Mouse (Mus musculus) forebrain, embryonic 11.5 days (tissue): Measurements from ENCODE around the gene Gm6370. TPM values are rescaled to one million over a fixed set of nuclear protein-coding genes. Genes with fewer than 3 reads are reported as not detected.
A peak's percentile ranks its signal among the peaks of the same experiment; 100 is the strongest.
"Not testable (repeated sequence)": the region's sequence is repeated elsewhere in the genome, so short reads cannot be mapped to it uniquely, and the experiment has no call there.

ENCODE experiments used
- ATAC-seq: fragments of 200-750 bp; cut with Nextera tagmentation; replicated peaks from 2 replicates; pipeline ENCODE4 v1.8.0; 2017; ENCODE audit warnings: moderate TSS enrichment; ENCODE audit not compliant: low FRiP score
- DNase-seq: peaks from one replicate; pipeline ENCODE4 v3.0.0-alpha.2; 2017; ENCODE audit warnings: low spot score
- H3K27ac ChIP-seq: fragments of 300-500 bp; sonication (generic); 2 replicates; pipeline ENCODE4 v1.5.1; 2014; ENCODE audit warnings: low read depth, low read length
- H3K27me3 ChIP-seq: fragments of 300-500 bp; sonication (generic); 2 replicates; pipeline ENCODE4 v1.6.1; 2014; ENCODE audit warnings: mild to moderate bottlenecking, low read length, mixed read lengths; ENCODE audit not compliant: control insufficient read depth, insufficient read depth
- H3K36me3 ChIP-seq: fragments of 300-500 bp; sonication (generic); 2 replicates; pipeline ENCODE4 v1.6.1; 2014; ENCODE audit warnings: mild to moderate bottlenecking, low read length, moderate library complexity, mixed read lengths; ENCODE audit not compliant: control insufficient read depth, insufficient read depth
- H3K4me1 ChIP-seq: fragments of 300-500 bp; sonication (generic); replicated peaks from 2 replicates; pipeline ENCODE4 v1.6.1; 2014; ENCODE audit warnings: low read length, mixed read lengths; ENCODE audit not compliant: control insufficient read depth, insufficient read depth
- H3K4me2 ChIP-seq: fragments of 300-500 bp; sonication (generic); 2 replicates; pipeline ENCODE4 v1.6.1; 2014; ENCODE audit warnings: low read depth, mild to moderate bottlenecking, low read length, moderate library complexity, mixed read lengths; ENCODE audit not compliant: severe bottlenecking
- H3K4me3 ChIP-seq: fragments of 300-500 bp; sonication (generic); 2 replicates; pipeline ENCODE4 v1.5.1; 2014; ENCODE audit warnings: low read depth, low read length
- H3K9ac ChIP-seq: fragments of 300-500 bp; sonication (generic); 2 replicates; pipeline ENCODE4 v1.6.1; 2014; ENCODE audit warnings: low read length
- H3K9me3 ChIP-seq: fragments of 300-500 bp; sonication (generic); 2 replicates; pipeline ENCODE4 v1.6.1; 2016; ENCODE audit warnings: low read length, mixed read lengths; ENCODE audit not compliant: control insufficient read depth
- WGBS: fragments of 180-500 bp; shearing (Covaris S2); extraction: QIAGEN DNeasy Blood & Tissue Kit; methylation state at CpG from one replicate; pipeline ENCODE4 v1.1.7; 2014; 5-methylcytosine and 5-hydroxymethylcytosine counted together
- polyA plus RNA-seq: library from polyadenylated mRNA; unstranded; fragments of >200 nt; fragmentation: Nextera tagmentation; extraction: Ambion mirVana; gene quantifications from 2 replicates; pipeline ENCODE4 v1.2.1, GENCODE M21; 2014

The Gm6370 gene
- polyA plus RNA-seq, 1 experiment from 2014 or later = not detected

DNA sequence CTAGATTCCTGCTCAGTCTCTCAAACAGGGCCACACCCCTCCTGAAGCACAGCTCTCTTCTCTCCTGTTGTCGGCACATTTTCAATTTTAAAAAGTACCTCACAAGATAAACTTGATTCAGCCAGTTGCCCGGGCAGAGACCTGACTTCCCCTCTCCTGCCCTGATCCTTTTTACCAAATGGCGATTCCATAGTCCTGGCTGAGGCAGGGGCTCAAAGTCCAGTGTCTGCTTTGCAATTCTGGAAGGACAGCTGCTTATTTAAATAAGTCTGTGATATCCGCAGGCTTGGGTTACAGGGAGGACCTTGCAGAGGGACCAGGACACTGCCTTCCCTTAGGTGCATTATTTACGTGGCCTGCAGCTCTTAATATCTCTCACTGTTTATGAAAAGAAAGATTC, 19.9 kb upstream of the Gm6370 start:
- ATAC-seq (no peak), DNase-seq (no peak)
- no peak overlapping the region for H3K4me2 ChIP-seq
- WGBS = 91% methylated on average over 5 of the region's 5 CpGs
- H3K27ac ChIP-seq = no peak overlapping the region
- no peaks in the 10 kb centered on the region for H3K27me3 ChIP-seq
- H3K4me3 ChIP-seq = no peak overlapping the region
- H3K9ac ChIP-seq = no peak overlapping the region
- no peaks in the 10 kb centered on the region for H3K36me3 ChIP-seq
- H3K9me3 ChIP-seq = no peaks in the 10 kb centered on the region
- no peaks in the 10 kb centered on the region for H3K4me1 ChIP-seq

GRCm38 (mm10) chr5:146471821-146472220, 19.3 kb upstream of the Gm6370 start:
- 92% methylated on average over 12 of the region's 12 CpGs for WGBS
- Histone ChIP-seq H3K9me3 (no peaks in the 10 kb centered on the region), H3K27me3 (no peaks in the 10 kb centered on the region), H3K4me2 (no peak overlapping the region), H3K36me3 (no peaks in the 10 kb centered on the region), H3K4me3 (no peak overlapping the region), H3K9ac (no peak overlapping the region), H3K27ac (no peak overlapping the region), H3K4me1 (no peaks in the 10 kb centered on the region)
- ATAC-seq (no peak), DNase-seq (no peak)

DNA sequence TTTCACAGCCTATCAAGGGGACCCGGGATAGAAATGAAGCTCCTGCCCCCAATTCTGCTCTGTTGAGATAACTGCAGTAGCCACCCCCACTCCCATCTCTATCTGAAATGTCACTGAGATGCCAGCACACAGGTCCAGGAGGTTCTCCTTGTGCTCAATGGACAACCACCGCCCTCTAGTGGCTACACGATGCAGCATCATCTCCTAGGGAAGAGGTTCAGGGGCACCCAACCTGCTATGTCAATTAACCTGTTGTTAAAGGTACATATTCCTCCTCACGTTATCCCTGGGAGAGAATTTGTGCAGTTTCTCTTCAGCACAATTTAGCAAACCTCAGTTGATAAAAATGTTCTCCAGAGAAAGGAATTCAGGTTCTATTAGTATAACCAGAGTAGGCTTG, 11.6 kb upstream of the Gm6370 start:
- not testable (repeated sequence) for H3K4me2 ChIP-seq, H3K9me3 ChIP-seq, H3K27ac ChIP-seq, H3K27me3 ChIP-seq, H3K36me3 ChIP-seq, H3K4me3 ChIP-seq, ATAC-seq, H3K4me1 ChIP-seq, H3K9ac ChIP-seq
- DNase-seq = peak; percentile 38
- WGBS = 16% methylated on average over 4 of the region's 4 CpGs

- H3K27ac ChIP-seq, H3K4me3 ChIP-seq, H3K9me3 ChIP-seq, H3K27me3 ChIP-seq, H3K36me3 ChIP-seq, ATAC-seq, DNase-seq, H3K4me1 ChIP-seq, H3K9ac ChIP-seq, H3K4me2 ChIP-seq: not testable (repeated sequence)
- no CpG with 5 or more reads among the region's 3 CpGs for WGBS
Measured at GRCm38 (mm10) chr5:146481665-146482064, 9.5 kb upstream of the Gm6370 start, which contains the start of gene Gm6408. TSS of gene Gm6408 (plus strand) at chr5:146481965.

GRCm38 (mm10) chr5:146488959-146489358, 2.2 kb upstream of the Gm6370 start:
- H3K9me3 ChIP-seq, ATAC-seq, H3K4me3 ChIP-seq, H3K4me2 ChIP-seq, H3K9ac ChIP-seq, H3K27me3 ChIP-seq, DNase-seq, H3K36me3 ChIP-seq, H3K4me1 ChIP-seq, H3K27ac ChIP-seq: not testable (repeated sequence)
- 10% methylated on average over 3 of the region's 4 CpGs for WGBS

GRCm38 (mm10) chr5:146502099-146502498, 10.9 kb downstream of the Gm6370 start, which contains the start of gene 4930449I24Rik:
TSS of gene 4930449I24Rik (plus strand) at chr5:146502399.
- H3K4me2 ChIP-seq, H3K9me3 ChIP-seq, H3K27me3 ChIP-seq, DNase-seq, H3K36me3 ChIP-seq, H3K9ac ChIP-seq, H3K4me3 ChIP-seq, ATAC-seq, H3K27ac ChIP-seq, H3K4me1 ChIP-seq: not testable (repeated sequence)
- no CpG with 5 or more reads among the region's 5 CpGs for WGBS

DNA sequence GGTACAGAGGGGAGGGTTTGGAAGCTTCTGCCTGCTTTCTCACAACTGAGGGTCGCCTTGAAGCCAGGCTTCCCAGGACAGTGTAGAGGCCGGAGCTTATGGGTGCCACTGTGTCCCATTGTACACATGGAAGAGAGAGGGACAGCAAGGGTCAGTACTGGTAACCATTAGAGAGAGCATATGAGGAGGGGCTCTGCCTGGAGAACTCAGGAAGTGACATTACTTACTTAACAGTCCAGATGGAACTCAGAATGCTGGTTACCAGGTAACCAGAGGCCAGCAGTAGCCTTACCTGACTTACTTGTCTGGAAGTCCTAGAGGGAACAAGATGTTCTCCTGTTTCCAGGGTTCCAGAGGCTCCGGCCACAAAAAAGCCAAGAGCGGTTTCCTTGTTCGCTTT, 22.7 kb downstream of the Gm6370 start, which contains the start of gene Gm3402:
Gm3402 (plus strand) TSS at position 301 of the 400 bp plus-strand sequence.
- not testable (repeated sequence) for H3K9me3 ChIP-seq, H3K4me1 ChIP-seq, H3K36me3 ChIP-seq, H3K4me2 ChIP-seq, H3K4me3 ChIP-seq, H3K27ac ChIP-seq, ATAC-seq, H3K27me3 ChIP-seq, H3K9ac ChIP-seq, DNase-seq
- no CpG with 5 or more reads among the region's 5 CpGs for WGBS

DNA sequence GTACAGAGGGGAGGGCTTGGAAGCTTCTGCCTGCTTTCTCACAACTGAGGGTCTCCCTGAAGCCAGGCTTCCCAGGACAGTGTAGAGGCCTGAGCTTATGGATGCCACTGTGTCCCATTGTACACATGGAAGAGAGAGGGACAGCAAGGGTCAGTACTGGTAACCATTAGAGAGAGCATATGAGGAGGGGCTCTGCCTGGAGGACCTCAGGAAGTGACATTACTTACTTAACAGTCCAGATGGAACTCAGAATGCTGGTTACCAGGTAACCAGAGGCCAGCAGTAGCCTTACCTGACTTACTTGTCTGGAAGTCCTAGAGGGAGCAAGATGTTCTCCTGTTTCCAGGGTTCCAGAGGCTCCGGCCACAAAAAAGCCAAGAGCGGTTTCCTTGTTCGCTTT, 34.3 kb downstream of the Gm6370 start, which contains the start of gene Gm3404:
Gm3404 (plus strand) TSS at position 301 of the 400 bp plus-strand sequence.
- H3K9ac ChIP-seq, H3K27ac ChIP-seq, H3K27me3 ChIP-seq, H3K4me1 ChIP-seq, H3K9me3 ChIP-seq, ATAC-seq, H3K4me2 ChIP-seq, DNase-seq, H3K4me3 ChIP-seq, H3K36me3 ChIP-seq: not testable (repeated sequence)
- 100% methylated on average over 1 of the region's 3 CpGs for WGBS

- not testable (repeated sequence) for H3K4me1 ChIP-seq, H3K4me3 ChIP-seq, H3K4me2 ChIP-seq, H3K36me3 ChIP-seq, DNase-seq, H3K27me3 ChIP-seq, H3K9me3 ChIP-seq, H3K27ac ChIP-seq, ATAC-seq, H3K9ac ChIP-seq
- WGBS = 100% methylated on average over 1 of the region's 3 CpGs
Measured at GRCm38 (mm10) chr5:146537347-146537746, 46.2 kb downstream of the Gm6370 start, which contains the start of gene Gm3409. TSS of gene Gm3409 (plus strand) at chr5:146537647.
